Mouse (Mus musculus): Measurements from ENCODE around the gene Calml4. TPM values are rescaled to one million over a fixed set of nuclear protein-coding genes. Genes with fewer than 3 reads are reported as not detected.

Gene Calml4
- total and polyA plus RNA-seq, 3 experiments, result not detected

- dilution Hi-C loops (cut with MboI; ENCODE audit: extremely low pct_ligation_motif_present, extremely low pct_unique_long_range_greater_than_20kb, low sequenced_read_pairs) (no loop called here), in situ Hi-C loops (cut with MboI; ENCODE audit: low pct_ligation_motif_present, low pct_unique_long_range_greater_than_20kb, low sequenced_read_pairs) (loop anchor here (5.0 to 10.0 kb wide), 2 partner anchors 261 to 289 kb away; no protein-coding TSS in a partner anchor)
- H3K79me2 ChIP-seq (replicated peaks; ENCODE audit: control insufficient read depth, extremely low read depth, insufficient read depth, poor library complexity, severe bottlenecking), result no peaks in the 10 kb centered on the region
- H3K36me3 ChIP-seq (replicated peaks in 1 of 2; ENCODE audit: control insufficient read depth in 1 of 2, insufficient read depth in 1 of 2, low read length in 1 of 2), result peaks cover 8 to 54% of the 10 kb centered on the region in 2 experiments
- H3K27ac ChIP-seq (ENCODE audit: insufficient read depth, low read depth), result no peak overlapping the region
- no peak for TF ChIP-seq USF1 (IDR thresholded peaks at IDR 0.05; ENCODE audit: low read depth, low read length)
- TF ChIP-seq BHLHE40 (IDR thresholded peaks at IDR 0.05; ENCODE audit: low read depth, low read length), result no peak
- no peak for TF ChIP-seq TBP (conservative IDR thresholded peaks at IDR 0.05; ENCODE audit: low read depth, low read length)
- no peak for TF ChIP-seq CHD2 (IDR thresholded peaks at IDR 0.05; ENCODE audit: low read length)
- TF ChIP-seq JUN (IDR thresholded peaks at IDR 0.05; ENCODE audit: insufficient read depth, low read depth, low read length), result no peak
- no peak for TF ChIP-seq HCFC1 (IDR thresholded peaks at IDR 0.05; ENCODE audit: low read depth, low read length)
- TF ChIP-seq GABPA (IDR thresholded peaks at IDR 0.05; ENCODE audit: insufficient replicate concordance, low read depth, low read length), result no peak
- no peak overlapping the region for H3K4me3 ChIP-seq (replicated peaks in 1 of 3; ENCODE audit: low read depth in 2 of 3, low read length in 2 of 3, poor library complexity in 1 of 3)
- peaks cover 8 to 60% of the 10 kb centered on the region in 2 experiments; a peak in 3 of 4 replicates for H3K4me1 ChIP-seq (ENCODE audit: control insufficient read depth in 1 of 2, insufficient read depth in 2 of 2)
- H3K9me3 ChIP-seq (replicated peaks; ENCODE audit: low read length), result no peaks in the 10 kb centered on the region
- no peak overlapping the region for H3K4me2 ChIP-seq (ENCODE audit: insufficient read depth, low read depth, poor library complexity, severe bottlenecking)
- H3K27me3 ChIP-seq (replicated peaks), result no peaks in the 10 kb centered on the region
- H3K9ac ChIP-seq (ENCODE audit: insufficient read depth, low read depth), result no peak overlapping the region
- DNase-seq (ENCODE audit: extremely low read depth), result no peak
These were observed 14.4 kb upstream of the Calml4 start for GRCm38 (mm10) chr9:62843356-62844024.

DNA sequence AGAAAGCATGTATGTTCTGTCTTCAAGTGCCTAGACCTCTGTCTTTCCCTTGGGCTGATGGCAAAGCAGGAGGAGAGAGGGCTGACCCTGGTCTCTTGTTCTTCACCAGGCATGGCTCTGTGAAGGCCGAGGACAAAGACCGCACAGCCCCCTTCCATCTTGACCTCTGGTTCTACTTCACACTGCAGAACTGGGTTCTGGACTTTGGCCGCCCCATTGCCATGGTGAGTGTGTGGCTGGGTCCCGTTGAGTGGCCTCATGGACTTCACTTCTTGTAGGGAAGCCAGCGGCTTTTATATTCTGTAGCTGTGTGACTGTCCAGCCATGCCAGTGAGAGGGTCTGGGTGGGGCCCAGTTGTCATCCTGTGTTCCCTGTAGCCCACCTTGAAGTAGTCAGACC lies 13.4 kb upstream of the Calml4 start:
- Histone ChIP-seq H3K9ac (ENCODE audit: insufficient read depth, low read depth) (no peak overlapping the region), H3K4me1 (ENCODE audit: control insufficient read depth in 1 of 2, insufficient read depth in 2 of 2) (peaks cover 11 to 65% of the 10 kb centered on the region in 2 experiments; a peak in 3 of 4 replicates), H3K36me3 (replicated peaks in 1 of 2; ENCODE audit: control insufficient read depth in 1 of 2, insufficient read depth in 1 of 2, low read length in 1 of 2) (peaks cover 11 to 63% of the 10 kb centered on the region in 2 experiments), H3K4me3 (replicated peaks in 1 of 3; ENCODE audit: low read depth in 2 of 3, low read length in 2 of 3, poor library complexity in 1 of 3) (no peak overlapping the region), H3K79me2 (replicated peaks; ENCODE audit: control insufficient read depth, extremely low read depth, insufficient read depth, poor library complexity, severe bottlenecking) (no peaks in the 10 kb centered on the region), H3K9me3 (replicated peaks; ENCODE audit: low read length) (no peaks in the 10 kb centered on the region), H3K4me2 (ENCODE audit: insufficient read depth, low read depth, poor library complexity, severe bottlenecking) (no peak overlapping the region), H3K27ac (ENCODE audit: insufficient read depth, low read depth) (no peak overlapping the region), H3K27me3 (replicated peaks) (no peaks in the 10 kb centered on the region)
- dilution Hi-C loops (cut with MboI; ENCODE audit: extremely low pct_ligation_motif_present, extremely low pct_unique_long_range_greater_than_20kb, low sequenced_read_pairs) (no loop called here), in situ Hi-C loops (cut with MboI; ENCODE audit: low pct_ligation_motif_present, low pct_unique_long_range_greater_than_20kb, low sequenced_read_pairs) (loop anchor here (5.0 to 10.0 kb wide), 2 partner anchors 260 to 288 kb away; no protein-coding TSS in a partner anchor)
- no peak for DNase-seq (ENCODE audit: extremely low read depth)
- TF ChIP-seq JUND (conservative IDR thresholded peaks at IDR 0.05; ENCODE audit: low read depth, low read length) (no peak), NELFE (IDR thresholded peaks at IDR 0.05; ENCODE audit: low read depth, low read length) (no peak), CHD1 (IDR thresholded peaks at IDR 0.05; ENCODE audit: low read depth, low read length) (no peak), ELF1 (IDR thresholded peaks at IDR 0.05; ENCODE audit: low read depth, low read length) (no peak), EP300 (IDR thresholded peaks at IDR 0.05; ENCODE audit: low read length) (no peak), ZKSCAN1 (IDR thresholded peaks at IDR 0.05; ENCODE audit: borderline replicate concordance, low read depth, low read length) (no peak), POLR2A (IDR thresholded peaks at IDR 0.05; ENCODE audit: low read depth, low read length) (no peak), MAFK (IDR thresholded peaks at IDR 0.05; ENCODE audit: insufficient replicate concordance, low read length) (no peak), JUN (IDR thresholded peaks at IDR 0.05; ENCODE audit: insufficient read depth, low read depth, low read length) (no peak)
